ENCODE assay signal across 8 mouse cellular contexts in genomic region chr8:57652456-57653055, GRCm38 (mm10). TPM values are rescaled to one million over a fixed set of nuclear protein-coding genes. Genes with fewer than 3 reads are reported as not detected.
DNase-seq lines count a peak whose midpoint lies in the region; ATAC-seq and TF ChIP-seq lines count a peak whose summit lies in the region.

TSS of gene Galnt7 (minus strand) at chr8:57653032.

- H3K4me3 ChIP-seq in gastrocnemius, adult 2 months, result peak within 1 kb of the TSS; percentile 95
- H3K4me3 ChIP-seq in hindbrain, postnatal 0 days (ENCODE audit: low read length), result peak within 1 kb of the TSS; percentile 74

- H3K9me3 ChIP-seq in hindbrain, postnatal 0 days (ENCODE audit: low read length), result no peaks in the 10 kb centered on the region

- TF ChIP-seq CTCF in gastrocnemius, adult 2 months (IDR thresholded peaks at IDR 0.05), result no peak
- TF ChIP-seq CTCF in hindbrain, postnatal 0 days (IDR thresholded peaks at IDR 0.05; ENCODE audit: low read depth), result no peak

- no peaks in the 10 kb centered on the region for H3K27me3 ChIP-seq in hindbrain, postnatal 0 days (ENCODE audit: insufficient read depth, low read length)

- peak; percentile 65 for DNase-seq in R1 (ENCODE audit: low read depth, low spot score)
- peak; percentile 81 to 86 for DNase-seq in cerebellum, postnatal 10 days
- peak; percentile 77 for DNase-seq in gastrocnemius, adult 2 months
- DNase-seq in hindbrain, postnatal 0 days (ENCODE audit: low spot score), result peak; percentile 82
- peak; percentile 21 to 49 for DNase-seq in left cerebral cortex, postnatal 14 days (ENCODE audit: low spot score in 2 of 2)
- peak; percentile 55 for DNase-seq in right cerebral cortex, postnatal 14 days
- DNase-seq in urinary bladder, postnatal 25 days (ENCODE audit: low spot score), result peak; percentile 50

- peaks cover 5% of the 10 kb centered on the region; the same call in 1 of the 2 replicates for H3K4me1 ChIP-seq in hindbrain, postnatal 0 days (ENCODE audit: insufficient read depth, low read length)

- intact Hi-C loops in gastrocnemius, adult 2 months (cut with DNase I), result loop anchor here (2.0 to 5.0 kb wide), 2 partner anchors 78 to 150 kb away; no protein-coding TSS in a partner anchor
- intact Hi-C loops in left cerebral cortex, postnatal 14 days (cut with DNase I), result loop anchor here (5.0 kb wide), 2 partner anchors 80 to 140 kb away; no protein-coding TSS in a partner anchor

- H3K27ac ChIP-seq in gastrocnemius, adult 2 months, result peak within 1 kb of the TSS; percentile 90
- peak within 1 kb of the TSS; percentile 91 for H3K27ac ChIP-seq in hindbrain, postnatal 0 days

- peak within 1 kb of the TSS; percentile 94 for H3K4me2 ChIP-seq in hindbrain, postnatal 0 days (ENCODE audit: low read depth, low read length)

- H3K9ac ChIP-seq in hindbrain, postnatal 0 days (replicated peaks; ENCODE audit: low read length), result peak within 1 kb of the TSS; percentile 89

- peak; percentile 88 for ATAC-seq in hindbrain, postnatal 0 days
- ATAC-seq in megakaryocyte progenitor cell, adult 5-6 weeks (replicated peaks; ENCODE audit: poor library complexity), result peak; percentile 44

- H3K36me3 ChIP-seq in hindbrain, postnatal 0 days (ENCODE audit: insufficient read depth, low read length), result no peaks in the 10 kb centered on the region

- WGBS in hindbrain, postnatal 0 days, result 0% methylated on average over 53 of the region's 74 CpGs

RNA-seq across cellular contexts. Expression of gene Galnt7, which starts in this region (rescaled TPM):
- total RNA-seq in gastrocnemius, adult 2 months (2021), result 1 to 10 TPM; 2.5 to 3.0 TPM
- 3.7 and 6.8 TPM in 2 replicates for total RNA-seq in hindbrain, postnatal 0 days (2014; rRNA removed)
- polyA plus RNA-seq in hindbrain, postnatal 0 days (2015; fragmentation: Nextera tagmentation; extraction: Ambion mirVana), result 6.6 and 8.3 TPM in 2 replicates
- total RNA-seq in left cerebral cortex, postnatal 14 days (2021), result 1 to 10 TPM; 8.1 to 8.3 TPM
- 15.5 and 15.9 TPM in 2 replicates for total RNA-seq in megakaryocyte progenitor cell, adult 5-6 weeks (2015)
- total RNA-seq in megakaryocyte progenitor cell, adult 5-6 weeks (2017), result 17.9 and 20.4 TPM in 2 replicates

Comparison
In these comparisons a context has a peak if more than half of its experiments do, and no peak if none do; other contexts are left out.
1. Peak in every context shown above with its lines: DNase-seq, ATAC-seq, H3K4me3 ChIP-seq and H3K27ac ChIP-seq.